Mouse (Mus musculus) layer of hippocampus, adult 9-11 months (tissue): ENCODE measurements at regions not wholly inside any gene's neighbourhood (a gene's known extent, or its start where the extent isn't known, plus 50 kb on each side); places are given as distances from the start of the nearest gene placed in this dataset.
A peak's percentile ranks its signal among the peaks of the same experiment; 100 is the strongest.

Experiments
- DNase-seq: peaks from one replicate; pipeline ENCODE4 v3.0.0; 2022

DNA sequence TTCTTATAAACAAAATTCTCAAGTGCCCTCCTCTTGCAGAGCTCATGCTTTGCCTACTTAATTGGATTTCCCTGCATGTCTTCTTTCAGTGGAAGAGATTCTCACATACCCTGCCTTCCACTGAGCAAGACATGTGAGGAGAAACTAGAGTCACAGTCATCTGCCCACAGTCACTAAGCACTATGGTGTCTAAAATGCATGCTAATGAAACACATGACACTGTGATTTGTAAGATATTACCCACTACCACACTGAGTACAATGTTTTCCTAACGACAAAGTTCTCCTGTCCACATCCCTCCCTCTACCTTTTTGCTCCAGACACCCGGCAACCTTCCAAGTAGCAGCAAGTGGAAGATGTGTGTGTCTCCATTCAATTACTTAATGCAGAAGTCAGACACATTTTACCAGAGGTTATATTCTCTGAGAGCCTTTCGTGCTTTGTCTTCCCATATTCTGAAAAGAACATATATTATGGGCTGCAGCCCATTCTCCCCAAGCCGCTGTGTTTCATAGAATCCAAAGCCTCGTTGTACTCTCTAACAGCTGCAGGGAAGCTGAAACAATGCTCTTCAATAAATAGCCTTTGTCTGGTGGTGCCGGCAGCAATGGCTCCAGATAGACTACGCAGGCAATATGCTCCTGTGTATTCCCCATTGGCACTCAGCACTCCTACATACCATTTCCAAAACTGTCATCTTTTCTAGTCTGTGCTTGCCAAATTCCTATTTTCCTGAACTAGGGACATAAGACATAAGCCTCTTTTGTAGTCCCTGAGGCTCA is 670.7 kb downstream of the Poteg start:
- peak; percentile 61 for DNase-seq

DNA sequence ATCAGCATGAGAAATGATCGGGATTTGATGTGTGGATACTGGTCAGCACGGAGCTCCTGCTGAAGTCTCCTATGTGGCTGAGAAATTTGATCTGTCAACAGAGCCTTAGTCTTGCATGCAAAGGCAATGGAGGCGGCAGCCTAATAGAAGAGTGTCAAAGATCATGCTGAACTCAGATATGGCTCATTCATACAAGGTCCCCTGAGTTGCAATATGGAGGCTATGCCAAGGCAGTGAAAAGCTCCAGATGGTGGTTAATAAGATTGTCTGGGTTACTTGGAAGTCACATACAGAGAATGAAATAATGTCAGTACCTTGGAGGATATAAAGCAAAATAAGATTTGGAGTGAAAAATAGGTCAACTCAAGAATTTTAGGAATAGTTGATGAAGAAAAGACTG is 677.6 kb downstream of the Poteg start:
- DNase-seq: no peak

DNA sequence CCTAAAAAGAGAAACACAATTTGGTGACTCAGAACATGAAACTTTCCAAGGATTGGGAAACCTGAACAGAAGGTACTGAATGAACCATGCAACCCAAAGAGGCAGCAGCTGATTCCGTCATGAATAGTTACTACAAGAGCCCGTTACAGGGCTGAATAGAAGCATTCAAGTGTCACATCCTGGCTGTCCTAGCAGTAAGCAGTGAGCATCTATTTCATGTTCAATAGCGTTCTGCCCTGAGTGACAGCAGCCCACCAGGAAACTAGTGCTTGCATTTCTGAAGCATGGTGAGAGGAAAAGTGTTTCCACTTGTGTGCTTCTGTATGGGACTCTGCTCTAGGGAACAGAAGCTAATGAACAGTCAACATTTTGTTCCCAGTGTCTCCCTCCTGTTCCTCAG is 694.4 kb downstream of the Poteg start:
- no peak for DNase-seq

DNA sequence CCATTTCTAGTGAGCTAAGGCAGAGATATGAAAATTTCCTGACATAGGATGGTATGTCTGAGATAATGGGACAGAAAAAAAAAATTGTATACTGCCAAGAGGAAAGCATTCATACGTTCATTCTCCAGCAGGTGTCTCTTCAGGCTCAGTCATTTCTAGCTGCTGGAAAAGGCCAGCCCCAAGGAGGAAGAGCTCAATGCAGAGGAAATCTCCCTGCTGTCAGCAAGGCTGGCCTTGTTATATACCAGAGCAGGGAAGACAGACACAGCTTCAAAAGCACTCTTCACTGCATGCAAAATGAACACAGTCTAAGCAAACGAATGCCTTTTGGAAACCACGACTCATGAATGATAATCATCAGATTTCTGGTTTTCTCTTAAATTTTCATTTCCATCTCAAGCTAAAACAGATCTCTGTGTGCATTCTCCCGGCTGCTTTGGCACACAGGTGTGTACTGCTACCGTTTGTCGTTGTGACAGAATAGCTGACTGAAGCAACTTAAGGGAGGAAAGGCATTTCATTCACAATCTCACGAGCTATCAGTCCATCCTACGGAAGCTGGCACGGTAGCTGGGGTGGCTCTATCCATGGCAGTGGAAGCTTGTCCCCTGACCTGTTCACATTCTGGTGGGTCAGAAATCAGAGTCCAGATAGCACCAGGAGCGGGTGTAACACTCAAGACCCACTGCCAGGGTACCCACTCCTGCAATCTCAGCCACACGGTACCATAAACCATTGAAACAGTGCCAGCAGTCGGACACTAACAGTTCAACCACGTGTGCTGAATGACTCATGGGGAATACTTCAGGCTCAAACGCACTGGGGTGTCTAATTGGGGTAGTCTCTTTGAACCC is 701.4 kb downstream of the Poteg start:
- DNase-seq: peak; percentile 63

DNA sequence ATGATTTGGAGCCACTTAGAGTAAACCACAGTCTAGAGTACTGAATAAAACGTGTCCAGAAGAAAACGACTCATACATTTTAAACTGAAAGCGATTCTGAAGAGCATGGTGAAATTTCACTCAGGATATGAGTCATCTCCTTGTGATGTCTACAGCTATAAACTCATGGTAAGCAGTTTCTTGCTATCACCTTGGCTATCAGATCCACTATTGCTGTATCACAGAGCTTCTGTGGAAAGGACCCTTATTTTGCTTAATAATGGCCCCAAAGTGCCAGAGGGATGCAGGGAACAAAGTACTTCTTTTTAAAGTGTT is 701.9 kb downstream of the Poteg start:
- DNase-seq: no peak

DNA sequence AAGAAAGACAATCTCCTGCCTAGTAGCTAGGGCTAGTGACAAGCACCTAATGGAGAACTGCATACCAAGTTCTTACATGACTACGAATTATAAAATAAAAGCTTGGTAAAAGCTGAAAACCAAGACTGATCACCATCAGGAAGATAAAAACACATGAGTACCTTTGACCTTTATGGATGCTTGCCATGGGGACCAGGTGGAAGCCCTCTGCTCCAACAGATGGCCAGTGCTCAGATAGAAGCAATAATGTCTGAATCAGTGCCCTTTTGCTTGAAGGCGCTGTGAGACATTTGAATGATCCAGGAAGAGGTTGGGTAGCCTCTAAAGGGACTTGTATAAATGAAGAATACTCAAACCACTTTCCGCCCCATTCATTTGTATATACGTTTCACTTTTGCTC is 713.2 kb downstream of the Poteg start:
- DNase-seq: no peak

DNA sequence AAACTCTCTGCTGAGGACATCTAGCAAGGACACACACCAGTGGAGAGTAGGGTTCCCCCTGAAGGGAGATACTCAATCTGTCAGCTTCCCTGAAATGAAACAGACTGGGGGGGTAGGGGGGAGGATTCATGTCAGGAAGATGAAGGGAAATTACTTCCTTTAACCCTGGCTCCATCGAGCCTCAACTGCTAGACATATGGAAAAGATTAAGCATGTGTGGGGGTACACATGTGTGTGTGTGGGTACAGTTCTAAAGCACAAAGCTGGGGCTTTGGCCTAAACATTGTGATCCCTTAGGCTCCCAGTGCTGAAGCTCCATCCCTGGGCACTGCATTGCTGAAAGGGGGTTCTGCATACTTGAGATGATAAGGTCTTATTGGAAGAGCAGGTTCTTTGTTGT is 720.6 kb downstream of the Poteg start:
- no peak for DNase-seq

DNA sequence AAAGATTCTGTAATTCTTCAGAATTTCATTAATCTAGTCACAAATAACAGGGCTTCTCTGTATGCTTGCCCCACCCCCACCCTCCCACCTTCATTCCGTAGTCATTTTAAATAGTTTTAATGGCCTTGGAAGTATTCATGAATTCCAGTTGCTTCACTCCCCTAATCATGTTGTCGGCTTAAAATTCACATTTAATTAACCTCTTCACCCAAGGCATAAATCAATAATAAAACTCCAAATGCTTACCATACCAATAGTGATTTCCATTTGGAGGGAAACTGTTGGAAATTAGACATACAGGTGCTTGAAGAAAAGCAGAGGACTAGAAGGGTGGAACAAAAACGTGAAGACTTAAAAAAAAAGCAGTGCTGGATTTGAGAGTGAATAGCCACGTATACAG is 724.0 kb downstream of the Poteg start:
- DNase-seq: no peak

DNA sequence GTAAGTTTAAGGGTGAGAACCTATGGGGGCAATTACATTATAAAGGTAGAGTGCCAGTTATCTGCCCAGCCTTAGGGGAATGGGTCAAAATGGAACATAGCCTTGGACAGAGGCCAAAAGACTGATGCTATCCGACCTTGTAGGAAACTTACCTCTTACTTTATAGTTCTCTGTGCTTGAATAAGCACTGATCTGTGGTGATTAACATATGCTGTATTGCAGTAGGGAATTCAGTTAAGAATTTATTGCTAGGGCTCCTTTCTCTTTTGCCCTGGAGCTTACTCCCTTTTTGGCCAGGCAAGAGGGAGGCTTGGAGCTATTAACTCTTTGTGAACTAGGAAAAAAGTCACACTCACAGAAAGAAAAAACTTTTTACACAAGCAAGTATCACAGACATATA is 748.5 kb downstream of the Poteg start:
- DNase-seq: no peak

DNA sequence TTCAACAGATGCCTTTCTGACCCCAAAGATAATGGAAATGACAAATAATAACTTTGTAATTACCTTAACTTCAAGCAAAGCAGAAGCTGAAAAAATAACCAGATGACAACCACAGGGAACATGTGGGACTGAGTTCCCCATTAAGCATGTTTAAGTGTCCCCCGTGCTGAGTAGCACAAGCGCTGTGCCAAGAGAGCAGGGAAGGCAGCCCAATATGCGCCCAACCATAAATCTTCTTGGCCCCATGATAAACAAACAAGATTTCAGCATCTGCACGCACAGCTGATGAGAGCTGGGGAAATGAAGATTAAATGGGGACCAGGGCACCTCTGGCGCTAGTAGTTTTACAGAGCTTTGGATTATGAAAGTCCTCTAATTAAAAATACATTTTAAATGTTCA is 788.1 kb downstream of the Poteg start:
- no peak for DNase-seq

DNA sequence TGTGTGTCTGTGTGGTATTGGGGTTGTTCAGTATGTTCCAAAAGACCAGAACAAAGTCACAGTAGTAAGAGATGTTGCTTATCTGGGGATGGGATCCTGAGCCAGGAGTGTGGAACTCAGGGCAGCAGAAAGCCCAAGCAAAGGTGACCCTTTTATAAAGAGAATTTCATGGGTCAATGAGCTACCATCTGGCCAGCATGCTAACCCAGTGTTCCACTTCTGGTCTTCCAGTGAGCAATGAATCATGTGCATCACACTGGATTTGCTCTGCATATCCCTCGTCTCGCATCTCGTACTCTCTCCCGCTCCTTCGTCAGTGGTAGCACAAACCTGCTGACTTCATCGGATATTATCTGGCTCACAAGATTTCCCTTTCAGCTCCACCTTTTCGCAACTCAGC is 791.9 kb downstream of the Poteg start:
- no peak for DNase-seq

DNA sequence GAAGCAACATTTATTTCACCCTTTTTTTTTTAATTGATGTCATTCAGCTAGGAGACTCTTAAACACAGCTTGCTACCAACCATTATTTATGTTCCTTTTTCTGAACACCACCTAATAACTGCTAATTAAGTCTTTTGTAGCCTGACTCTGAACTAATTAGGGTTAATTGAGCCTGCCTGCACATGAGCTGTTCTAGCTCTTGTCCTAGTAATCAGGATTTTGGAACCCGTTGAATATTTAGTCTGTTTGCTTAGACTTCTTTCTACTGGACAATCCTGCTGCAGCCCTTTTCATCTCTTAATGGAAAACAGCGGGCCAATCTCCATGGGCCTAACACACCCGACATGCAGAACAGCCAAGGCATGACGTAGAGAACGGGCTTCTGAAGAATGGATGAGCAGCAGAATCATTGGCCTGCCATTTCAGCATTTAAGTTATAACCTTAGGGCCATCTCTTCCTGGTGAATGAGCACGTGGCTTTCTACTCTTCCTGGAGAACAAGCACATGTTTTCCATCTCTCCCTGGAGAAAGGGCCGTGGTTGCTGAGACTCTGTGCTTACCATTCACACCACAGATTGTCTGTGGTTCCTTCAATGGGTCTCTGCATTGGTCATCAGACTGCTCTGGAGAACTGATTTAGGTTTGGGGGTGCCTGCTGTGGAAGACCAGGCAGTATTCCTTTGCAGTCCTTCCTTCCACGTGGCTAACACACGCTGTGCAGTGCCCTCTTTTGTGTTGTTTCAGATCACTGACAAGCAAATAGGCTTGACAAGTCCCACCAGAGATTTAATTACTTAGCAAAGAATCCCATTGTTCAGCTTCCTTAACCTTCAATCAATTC is 805.1 kb downstream of the Poteg start:
- no peak for DNase-seq

DNA sequence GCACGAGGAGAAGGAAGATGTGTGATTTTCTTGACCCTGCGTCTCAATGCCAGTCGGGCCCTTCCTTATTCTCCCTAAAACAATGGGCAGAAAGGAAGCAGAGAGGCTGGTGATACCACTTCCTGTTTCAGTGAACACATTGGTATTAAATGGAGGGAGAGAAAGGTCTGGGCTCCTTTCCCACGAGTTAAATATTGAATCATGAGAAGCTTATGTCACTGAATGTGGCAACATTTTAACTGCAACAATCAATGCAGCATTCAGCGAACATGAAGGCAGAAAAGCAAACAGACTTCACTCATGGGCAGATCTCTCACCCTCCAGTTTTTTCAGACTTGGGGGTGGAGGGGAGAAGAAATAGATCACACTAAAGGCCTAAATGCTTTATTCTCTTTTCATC is 819.8 kb downstream of the Poteg start:
- no peak for DNase-seq

DNA sequence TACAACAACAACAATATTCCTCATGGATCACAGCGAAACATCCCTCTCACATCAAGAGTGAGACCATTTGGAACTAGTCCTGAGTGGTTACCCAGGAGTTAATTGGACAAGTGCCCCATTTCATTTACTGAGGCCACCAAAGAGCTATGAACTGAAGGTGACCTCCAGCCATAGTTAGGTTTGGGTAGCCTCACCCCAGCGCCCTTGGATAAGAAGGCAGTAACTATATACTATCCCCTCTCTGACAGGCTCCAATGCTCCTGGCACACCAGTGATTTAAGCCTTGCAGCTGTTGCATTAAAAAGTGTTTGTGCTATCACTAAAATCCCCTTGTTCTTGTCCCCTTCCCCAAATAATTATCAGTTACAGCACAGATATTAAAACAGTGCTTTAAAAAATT is 836.8 kb downstream of the Poteg start:
- DNase-seq: no peak

DNA sequence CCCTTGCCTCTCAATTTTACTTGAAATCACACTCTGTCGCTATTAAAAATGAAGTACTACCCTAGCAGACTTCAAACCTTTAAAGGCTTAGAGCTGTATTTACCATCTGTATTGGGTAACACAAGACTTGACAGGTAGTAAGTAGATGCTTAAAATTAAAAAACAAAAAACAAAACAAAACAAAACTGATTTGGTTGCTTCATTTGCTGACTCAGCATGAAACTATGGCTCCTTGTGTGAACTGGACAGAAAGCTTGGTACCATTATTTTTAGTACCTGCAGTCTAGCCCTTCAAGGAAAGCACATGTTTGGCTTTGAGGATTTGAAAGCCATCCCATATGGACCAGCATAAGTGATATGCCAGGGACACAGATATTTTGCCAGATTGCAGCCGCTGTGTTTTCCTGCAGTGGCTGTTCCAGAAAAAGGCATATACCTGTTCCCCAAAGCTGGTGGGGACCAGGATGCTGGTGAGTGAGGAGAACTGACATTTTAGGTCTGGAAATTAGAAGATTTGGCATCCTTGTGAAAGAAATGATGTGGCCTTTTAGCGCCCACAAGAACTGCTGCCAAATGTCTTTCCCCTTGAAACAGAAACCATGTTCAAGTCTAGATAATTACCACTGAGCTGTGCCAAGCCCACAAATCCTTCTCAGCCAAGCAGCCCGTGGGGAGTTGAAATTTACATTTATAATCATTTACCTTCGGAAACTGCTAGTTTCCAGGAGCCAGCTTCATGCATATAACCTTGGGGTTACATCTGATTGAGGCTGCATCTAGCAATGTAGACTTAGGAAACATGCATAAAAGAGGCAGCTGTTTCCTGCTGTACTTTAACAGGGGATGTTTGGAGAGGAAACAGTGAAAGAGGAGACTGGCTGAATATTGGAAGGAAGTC is 851.7 kb downstream of the Poteg start:
- DNase-seq: peak; percentile 18

DNA sequence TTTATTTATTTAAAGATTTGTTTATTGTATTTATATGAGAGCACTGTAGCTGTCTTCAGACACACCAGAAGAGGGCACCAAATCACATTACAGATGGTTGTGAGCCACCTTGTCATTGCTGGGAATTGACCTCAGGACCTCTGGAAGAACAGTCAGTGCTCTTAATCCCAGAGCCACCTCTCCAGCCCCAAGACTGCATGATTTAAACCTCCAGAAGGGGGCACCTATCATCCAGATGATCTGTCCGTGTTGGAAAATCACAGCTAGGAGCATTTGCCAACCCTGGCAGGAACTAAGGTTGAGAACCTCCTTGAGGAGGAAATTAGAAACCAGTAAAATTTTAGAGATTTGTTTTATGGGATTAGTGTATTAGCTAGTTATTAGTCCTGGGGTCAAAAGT is 869.6 kb downstream of the Poteg start:
- no peak for DNase-seq

DNA sequence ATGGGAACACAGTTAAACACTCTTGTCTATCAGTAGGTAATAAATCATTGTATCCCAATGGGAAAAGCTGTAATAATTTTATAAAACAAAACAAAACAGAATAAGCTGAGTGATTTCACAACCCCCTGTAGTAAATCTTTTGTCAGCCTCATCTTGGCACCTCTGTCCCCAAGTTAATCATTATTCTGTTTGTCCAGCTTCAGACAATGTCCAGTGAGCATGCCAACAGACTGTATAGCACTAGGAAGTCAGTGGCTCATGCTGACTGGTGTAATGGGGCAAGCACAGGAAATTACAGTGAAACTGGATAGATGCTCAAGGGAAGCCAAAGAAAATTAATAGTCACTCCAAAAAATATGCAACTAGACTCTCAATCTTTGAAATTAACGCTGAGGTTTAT is 885.9 kb downstream of the Poteg start:
- DNase-seq: no peak

DNA sequence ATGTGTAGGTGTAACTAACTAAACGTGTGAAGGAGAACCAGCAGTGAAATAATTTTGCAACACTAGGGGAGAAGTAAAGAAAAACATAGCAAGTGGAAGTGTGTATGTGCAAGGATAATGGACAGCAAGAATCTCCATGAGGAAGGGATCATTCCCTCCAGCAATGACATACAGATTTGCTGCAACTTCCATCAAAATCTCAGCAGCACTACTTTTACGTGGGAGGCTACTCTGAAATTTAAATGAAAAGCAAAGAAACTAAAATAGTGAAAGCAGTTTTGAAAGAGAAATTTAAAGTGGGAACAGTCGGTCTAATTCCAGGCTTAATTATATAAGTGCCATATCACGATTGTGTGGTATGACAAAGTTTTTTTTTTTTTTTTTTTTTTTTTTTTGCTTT is 890.0 kb downstream of the Poteg start:
- DNase-seq: no peak

DNA sequence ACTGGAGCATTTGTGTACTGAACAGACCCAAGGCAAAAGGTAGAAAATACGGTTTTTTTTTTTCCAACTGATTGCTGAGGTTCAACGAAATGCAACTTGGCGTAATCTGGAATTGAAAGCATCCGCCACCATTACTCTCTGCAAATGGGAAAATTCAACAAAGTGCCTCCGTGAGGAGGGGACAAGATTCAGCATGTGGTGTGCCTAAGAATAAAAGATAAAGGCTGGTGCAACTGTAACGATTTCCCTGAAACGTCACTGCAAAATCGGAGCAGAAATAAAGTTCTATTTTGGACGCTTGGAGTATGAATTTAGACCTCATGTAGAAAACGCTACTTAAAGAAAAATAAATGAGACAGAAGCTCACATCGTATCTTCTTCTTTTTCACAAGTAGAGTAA is 893.8 kb downstream of the Poteg start:
- DNase-seq: no peak

DNA sequence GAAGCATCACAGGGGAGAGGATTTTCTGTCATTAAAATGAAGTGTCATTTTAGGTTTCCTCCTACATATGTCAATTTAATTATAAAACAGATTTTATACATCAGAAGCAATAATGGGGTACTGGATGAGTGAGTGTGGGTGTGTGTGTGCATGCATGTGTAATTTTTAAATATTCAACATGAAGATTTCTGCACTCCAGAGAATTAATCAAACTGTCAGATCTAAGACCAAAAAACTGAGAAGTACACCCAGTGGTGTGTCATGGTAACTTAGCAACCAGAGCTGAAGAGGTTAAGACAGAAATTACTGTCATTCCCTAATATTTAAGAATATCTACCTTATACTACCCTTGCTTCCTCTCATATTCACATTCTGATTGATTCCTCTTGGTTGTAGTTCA is 919.0 kb downstream of the Poteg start:
- no peak for DNase-seq

DNA sequence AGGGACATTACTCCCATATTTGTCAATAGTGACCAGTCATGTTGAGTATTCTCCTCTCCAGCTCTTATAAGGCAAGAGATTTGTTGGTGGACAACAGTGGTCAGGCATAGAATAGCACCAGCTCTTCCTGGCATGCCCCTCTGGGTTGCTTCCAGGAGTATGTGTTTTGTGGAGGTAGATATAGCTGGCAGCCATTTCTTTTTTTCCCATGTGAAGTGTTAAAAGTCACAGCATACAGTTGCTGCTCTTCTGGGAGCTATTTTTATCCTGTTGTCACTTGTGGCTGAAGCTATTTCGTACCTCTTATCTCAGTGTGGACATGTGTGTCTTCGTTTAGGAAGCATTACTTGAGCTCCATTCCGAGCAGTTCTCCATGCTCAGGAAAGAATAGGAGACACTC is 919.9 kb downstream of the Poteg start:
- no peak for DNase-seq

DNA sequence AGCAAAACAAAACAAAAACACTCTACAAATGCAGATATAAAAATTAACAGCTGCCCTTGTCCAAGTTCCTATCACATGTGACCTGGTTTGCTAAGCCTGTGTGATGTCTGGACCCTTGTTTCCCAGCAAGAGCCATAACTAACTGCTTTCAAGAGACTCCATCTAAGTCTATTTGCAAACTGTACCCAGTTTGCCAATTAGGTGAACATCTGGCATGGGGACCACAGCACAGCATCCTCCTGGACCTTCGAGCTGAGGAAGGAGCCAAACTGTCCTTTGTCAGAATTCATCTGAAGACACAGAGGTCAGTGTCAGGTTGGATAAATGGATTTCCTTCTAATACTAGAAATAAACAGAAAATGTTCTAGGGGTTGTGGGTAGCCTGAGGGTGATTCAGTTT is 924.3 kb downstream of the Poteg start:
- DNase-seq: no peak

DNA sequence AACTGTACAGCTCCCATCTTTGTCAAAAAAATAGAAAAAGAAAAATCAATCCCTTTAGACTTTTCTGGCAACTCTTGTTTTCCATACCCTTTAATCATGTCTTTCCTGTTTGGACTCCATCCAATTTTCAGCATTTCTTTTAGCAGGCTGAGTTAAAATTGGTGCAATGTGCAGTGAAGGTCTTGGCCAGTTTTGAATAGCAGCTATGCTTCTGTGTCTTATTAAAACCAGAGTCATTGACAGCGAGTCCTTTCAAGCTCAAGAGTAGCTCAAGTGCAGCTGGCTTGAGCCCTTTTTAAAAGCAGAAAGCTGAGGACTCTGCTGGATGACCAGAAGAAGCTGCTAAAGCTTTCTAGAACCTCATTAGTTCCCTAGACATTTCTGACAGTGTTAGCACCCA is 952.7 kb downstream of the Poteg start:
- no peak for DNase-seq
